Mouse (Mus musculus) small intestine, adult 2 months (tissue): ENCODE measurements at regions not wholly inside any gene's neighbourhood (a gene's known extent, or its start where the extent isn't known, plus 50 kb on each side); places are given as distances from the start of the nearest gene placed in this dataset.

Source experiments
- H3K27ac ChIP-seq: fragments of 200-500 bp; 2 replicates; pipeline ENCODE4 v1.5.1; 2012; ENCODE audit warnings: low read depth, low read length, control low read depth, inconsistent platforms; ENCODE audit not compliant: insufficient read depth
- H3K27me3 ChIP-seq: fragments of 200-500 bp; 2 replicates; pipeline ENCODE4 v1.6.1; 2012; ENCODE audit warnings: mild to moderate bottlenecking, moderate library complexity, low read length, inconsistent platforms; ENCODE audit not compliant: control insufficient read depth, insufficient read depth
- H3K36me3 ChIP-seq: fragments of 200-500 bp; 2 replicates; pipeline ENCODE4 v1.6.1; 2012; ENCODE audit warnings: mild to moderate bottlenecking, low read length, control low read depth, inconsistent platforms; ENCODE audit not compliant: control insufficient read depth, insufficient read depth
- H3K4me1 ChIP-seq: fragments of 200-500 bp; 2 replicates; pipeline ENCODE4 v1.6.1; 2012; ENCODE audit warnings: low read length, inconsistent platforms, mixed read lengths; ENCODE audit not compliant: control insufficient read depth, insufficient read depth, insufficient read length
- H3K4me3 ChIP-seq: fragments of 200-500 bp; 2 replicates; pipeline ENCODE4 v1.5.1; 2012; ENCODE audit warnings: low read depth, mild to moderate bottlenecking, control low read depth, inconsistent platforms, low read length, moderate library complexity
- CTCF ChIP-seq: fragments of 200-500 bp; IDR thresholded peaks from 2 replicates; pipeline ENCODE4 v1.5.1; 2012; ENCODE audit warnings: low read depth, mild to moderate bottlenecking, control low read depth, inconsistent platforms, low read length, moderate library complexity, mixed read lengths; ENCODE audit not compliant: insufficient replicate concordance, insufficient read length; ENCODE audit errors: extremely low read depth
- POLR2A ChIP-seq: fragments of 200-500 bp; IDR thresholded peaks from 2 replicates; pipeline ENCODE4 v1.6.1; 2012; ENCODE audit warnings: low read depth, mild to moderate bottlenecking, control low read depth, inconsistent platforms, low read length, moderate library complexity
- WGBS: fragments of 180-500 bp; shearing (Covaris S2); methylation state at CpG from one replicate; pipeline ENCODE4 v1.1.7; 2018; 5-methylcytosine and 5-hydroxymethylcytosine counted together

DNA sequence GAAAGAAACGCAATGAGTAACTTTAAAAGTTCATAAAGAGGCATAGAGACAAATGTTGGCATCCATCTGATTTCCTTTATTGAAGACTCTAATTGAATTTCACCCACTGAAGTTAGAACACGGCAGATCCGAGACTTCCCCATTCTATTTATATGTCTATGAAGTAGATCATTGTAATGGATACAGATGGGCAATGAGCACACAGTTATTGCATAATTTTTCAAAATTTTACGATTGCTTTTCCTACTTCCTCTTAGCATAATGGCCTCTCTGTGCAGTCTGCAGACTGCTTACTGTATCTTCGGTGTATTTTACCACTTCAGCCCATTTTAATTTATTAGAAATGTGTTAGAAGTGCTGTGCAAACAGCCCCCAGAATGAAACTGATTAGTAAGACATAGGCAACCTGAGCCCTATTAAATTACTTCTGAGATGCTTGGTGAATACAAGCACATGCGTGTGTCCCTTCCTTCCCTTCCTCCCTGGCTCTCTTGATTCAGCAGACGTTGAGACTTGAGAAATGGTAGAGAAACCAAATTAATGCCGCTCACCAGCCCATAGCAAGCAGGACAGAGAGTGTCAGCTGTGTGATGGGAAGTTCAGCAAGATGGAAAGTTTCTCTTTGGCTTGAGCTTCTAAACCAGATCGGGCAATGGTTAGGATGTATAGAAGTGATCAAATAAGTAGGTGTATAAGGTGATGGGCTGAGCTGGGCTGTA lies 247.9 kb upstream of the Far2 start:
- WGBS, result 62% methylated on average over 9 of the region's 9 CpGs
- no peak overlapping the region for H3K27ac ChIP-seq

DNA sequence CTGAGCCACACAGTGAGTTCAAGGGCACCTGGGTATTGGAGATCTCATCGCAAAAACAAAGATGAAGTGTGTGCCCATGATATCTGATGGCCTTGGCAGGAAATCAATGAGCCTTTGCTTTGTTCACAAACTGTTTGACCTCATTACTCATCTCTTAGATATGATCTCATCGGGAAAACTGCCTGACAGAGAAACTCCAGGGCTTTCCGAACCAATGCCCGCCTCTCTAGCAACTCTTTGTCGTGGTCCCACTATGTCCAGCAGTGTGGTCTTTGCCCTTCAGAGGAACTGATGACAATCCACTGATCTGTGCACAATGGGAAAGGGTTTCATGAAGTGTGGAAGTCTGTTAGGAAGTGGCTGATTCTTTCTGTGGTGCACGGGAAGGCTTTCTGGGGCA lies 247.2 kb upstream of the Far2 start:
- WGBS, result 47% methylated on average over 6 of the region's 6 CpGs
- no peaks in the 10 kb centered on the region for H3K36me3 ChIP-seq
- no peak overlapping the region for H3K4me3 ChIP-seq
- no peaks in the 10 kb centered on the region for H3K27me3 ChIP-seq
- peaks cover 3% of the 10 kb centered on the region; the same call in 1 of the 2 replicates for H3K4me1 ChIP-seq
- no peak for TF ChIP-seq CTCF
- TF ChIP-seq POLR2A, result no peak
- H3K27ac ChIP-seq, result no peak overlapping the region

More for the DNA sequence above, 247.9 kb upstream of the Far2 start:
- H3K27me3 ChIP-seq, result no peaks in the 10 kb centered on the region
- H3K4me1 ChIP-seq, result peaks cover 3% of the 10 kb centered on the region; the same call in 1 of the 2 replicates
- no peak for TF ChIP-seq POLR2A
- no peak for TF ChIP-seq CTCF
- no peak overlapping the region for H3K4me3 ChIP-seq
- H3K36me3 ChIP-seq, result no peaks in the 10 kb centered on the region

DNA sequence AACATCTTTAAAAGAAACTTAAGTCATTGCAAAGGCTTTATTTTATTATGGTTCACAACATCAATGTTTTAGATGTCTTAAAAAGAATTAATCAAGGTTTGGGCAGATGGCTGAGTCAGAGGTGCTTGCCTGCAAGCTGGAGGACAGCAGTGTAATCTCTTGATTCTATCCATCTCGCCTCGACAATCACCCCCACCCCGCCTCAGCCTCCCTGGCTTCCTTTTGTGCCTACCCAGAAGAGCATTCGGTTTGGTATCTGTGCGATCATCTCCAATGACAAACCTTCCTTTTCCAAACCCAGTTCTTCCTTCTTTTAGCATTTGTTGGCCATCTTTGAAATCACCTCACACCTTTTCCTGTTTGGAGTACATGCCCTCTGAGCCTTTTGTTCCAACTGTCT lies 246.2 kb upstream of the Far2 start:
- H3K27ac ChIP-seq, result no peak overlapping the region
- TF ChIP-seq CTCF, result no peak
- no peak for TF ChIP-seq POLR2A
- no peaks in the 10 kb centered on the region for H3K27me3 ChIP-seq
- 87% methylated on average over 5 of the region's 5 CpGs for WGBS
- no peaks in the 10 kb centered on the region for H3K36me3 ChIP-seq
- peaks cover 3% of the 10 kb centered on the region; the same call in 1 of the 2 replicates for H3K4me1 ChIP-seq
- no peak overlapping the region for H3K4me3 ChIP-seq

DNA sequence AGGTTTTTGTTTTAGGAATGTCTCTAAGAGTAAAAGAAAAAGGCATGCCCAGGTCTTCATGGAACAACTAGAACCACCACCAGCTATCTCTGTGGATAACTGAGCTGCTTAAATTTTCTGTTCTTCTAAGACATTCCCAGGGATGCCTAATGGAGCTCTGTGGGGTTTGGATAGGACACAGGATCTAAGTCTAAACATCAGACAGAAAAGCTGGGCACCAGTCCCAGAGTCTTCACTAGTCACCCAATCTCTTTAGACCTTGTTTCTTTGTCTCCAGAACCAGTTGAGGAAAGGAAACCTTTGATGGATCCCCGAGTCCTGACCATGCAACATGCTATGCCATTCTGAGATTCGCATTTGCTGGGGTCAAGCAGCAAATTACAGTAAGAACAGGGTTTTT lies 243.2 kb upstream of the Far2 start:
- no peak overlapping the region for H3K27ac ChIP-seq
- 89% methylated on average over 2 of the region's 2 CpGs for WGBS
- H3K4me1 ChIP-seq, result no peaks in the 10 kb centered on the region; the same call in 1 of the 2 replicates
- no peak overlapping the region for H3K4me3 ChIP-seq
- H3K36me3 ChIP-seq, result no peaks in the 10 kb centered on the region
- TF ChIP-seq CTCF (no peak), POLR2A (no peak)
- no peaks in the 10 kb centered on the region for H3K27me3 ChIP-seq

DNA sequence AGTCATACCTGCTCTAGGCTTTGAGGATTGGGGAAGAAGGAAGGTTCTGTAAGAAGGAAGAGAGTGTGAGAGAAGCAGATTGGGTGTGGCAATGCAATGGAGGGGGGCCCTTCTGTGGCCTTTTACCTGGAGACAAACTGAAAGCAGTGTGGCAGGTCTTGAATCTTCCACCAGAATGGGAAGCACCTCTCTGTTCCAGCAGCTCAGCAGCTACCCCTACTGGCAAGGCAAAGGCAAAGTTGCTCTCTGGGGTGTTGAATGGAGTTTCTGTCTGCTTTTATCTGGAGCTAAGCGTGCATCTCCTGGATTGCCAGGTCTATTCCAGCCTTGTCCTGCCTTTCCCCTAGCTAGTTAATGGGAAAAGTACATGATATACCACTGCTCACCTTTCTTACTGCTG lies 236.3 kb upstream of the Far2 start:
- TF ChIP-seq CTCF (peak; percentile 85; the same call in 1 of the 2 replicates), POLR2A (no peak)
- no peak overlapping the region for H3K27ac ChIP-seq
- H3K4me1 ChIP-seq, result no peaks in the 10 kb centered on the region
- H3K27me3 ChIP-seq, result no peaks in the 10 kb centered on the region
- H3K36me3 ChIP-seq, result no peaks in the 10 kb centered on the region
- WGBS, result 18% methylated on average over 1 of the region's 1 CpGs
- H3K4me3 ChIP-seq, result no peak overlapping the region

DNA sequence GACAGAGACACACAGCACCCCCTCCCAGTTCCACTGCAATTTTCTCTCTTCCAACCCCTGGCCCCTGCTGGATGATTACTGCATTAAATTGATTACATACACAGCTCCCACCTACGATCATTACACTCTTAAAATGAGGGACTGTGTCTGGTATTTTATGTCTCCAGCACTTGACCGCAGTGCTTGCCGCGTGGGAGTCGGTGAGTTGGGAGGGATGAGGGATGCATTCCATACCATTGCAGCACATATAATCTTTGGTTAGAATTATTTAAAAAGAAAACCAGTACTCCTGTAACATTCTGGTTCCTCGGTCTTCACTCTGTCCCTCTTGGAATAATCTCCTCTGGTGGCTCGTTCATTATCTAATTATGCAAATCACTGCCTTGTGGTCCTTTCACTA lies 230.2 kb upstream of the Far2 start:
- TF ChIP-seq POLR2A (no peak), CTCF (no peak)

DNA sequence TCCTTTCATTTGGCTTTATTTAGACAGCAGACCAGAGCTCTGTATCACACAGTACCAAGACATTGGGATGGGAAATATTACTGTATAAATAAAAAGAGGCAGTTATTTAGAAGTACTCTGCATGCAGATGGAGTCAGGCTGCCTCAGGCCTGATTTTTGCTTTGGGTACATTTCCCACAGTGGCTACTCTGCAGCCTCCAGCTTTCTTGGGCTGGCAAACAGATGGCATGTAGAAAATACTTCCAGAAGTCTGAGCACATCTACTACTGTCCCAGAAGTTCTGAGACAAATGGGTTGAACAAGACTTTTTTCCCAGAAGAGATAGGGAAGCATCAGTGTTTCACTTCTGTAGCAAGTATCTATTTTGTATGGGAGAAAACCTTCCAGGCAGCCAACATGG lies 229.8 kb upstream of the Far2 start:
- Histone ChIP-seq H3K4me3 (no peak overlapping the region), H3K4me1 (peaks cover 16% of the 10 kb centered on the region; the same call in 1 of the 2 replicates), H3K27ac (peak overlapping the region; percentile 72; the same call in 1 of the 2 replicates), H3K27me3 (no peaks in the 10 kb centered on the region), H3K36me3 (no peaks in the 10 kb centered on the region)
- TF ChIP-seq POLR2A (no peak), CTCF (no peak)

More for the DNA sequence above, 230.2 kb upstream of the Far2 start:
- H3K4me1 ChIP-seq, result peaks cover 12% of the 10 kb centered on the region; the same call in 1 of the 2 replicates
- 83% methylated on average over 7 of the region's 7 CpGs for WGBS
- no peak overlapping the region for H3K27ac ChIP-seq
- no peak overlapping the region for H3K4me3 ChIP-seq
- H3K36me3 ChIP-seq, result no peaks in the 10 kb centered on the region
- no peaks in the 10 kb centered on the region for H3K27me3 ChIP-seq

DNA sequence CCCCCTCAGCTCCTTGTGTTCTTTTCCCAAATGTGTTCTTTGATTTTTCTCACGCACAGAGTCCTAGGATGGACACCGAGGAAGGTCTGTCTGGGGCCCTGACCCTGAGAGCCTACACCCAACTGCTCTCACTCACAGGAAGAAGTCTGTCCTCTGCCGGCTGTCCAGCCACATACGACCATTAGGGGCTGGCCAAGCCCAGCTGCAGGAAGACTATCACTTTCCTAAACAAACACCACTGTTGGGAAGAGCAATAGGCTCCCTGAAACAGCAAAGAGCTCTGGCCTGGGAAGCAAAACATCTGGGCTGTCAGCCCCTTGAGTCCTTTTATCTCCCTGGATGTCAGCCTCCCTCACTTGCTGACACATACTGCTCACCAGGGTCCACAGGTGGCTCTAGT lies 224.8 kb upstream of the Far2 start:
- Histone ChIP-seq H3K4me3 (no peak overlapping the region), H3K36me3 (no peaks in the 10 kb centered on the region), H3K27me3 (no peaks in the 10 kb centered on the region), H3K27ac (no peak overlapping the region), H3K4me1 (peaks cover 22% of the 10 kb centered on the region; the same call in 1 of the 2 replicates)
- 22% methylated on average over 4 of the region's 4 CpGs for WGBS
- TF ChIP-seq POLR2A, result no peak
- TF ChIP-seq CTCF, result no peak
